Mouse (Mus musculus) naive thymus-derived CD4-positive, alpha-beta T cell, adult 2 months (primary cell): ENCODE data around the gene Lmo7.
A peak's percentile ranks its signal among the peaks of the same experiment; 100 is the strongest.

Source experiments
- DNase-seq: peaks from one replicate; pipeline ENCODE4 v3.0.0-alpha.2; 2011; ENCODE audit warnings: low read depth

Gene Lmo7

GRCm38 (mm10) chr14:101879050-101879694 is 149.4 kb downstream of the Lmo7 start:
- no peak for DNase-seq

- DNase-seq, result peak; percentile 3
Observed at GRCm38 (mm10) chr14:101882966-101883365, 153.2 kb downstream of the Lmo7 start.

- DNase-seq, result no peak
Observed at GRCm38 (mm10) chr14:101883787-101884186, 154.0 kb downstream of the Lmo7 start.

- no peak for DNase-seq
Observed at GRCm38 (mm10) chr14:101886320-101886719, 156.6 kb downstream of the Lmo7 start.

- DNase-seq, result no peak
Observed at GRCm38 (mm10) chr14:101891903-101892448, 162.2 kb downstream of the Lmo7 start.

GRCm38 (mm10) chr14:101892496-101892895 is 162.7 kb downstream of the Lmo7 start:
- no peak for DNase-seq

- no peak for DNase-seq
Observed at GRCm38 (mm10) chr14:101893215-101893614, 163.5 kb downstream of the Lmo7 start.

- DNase-seq, result no peak
Observed at GRCm38 (mm10) chr14:101898250-101898649, 168.5 kb downstream of the Lmo7 start.

- no peak for DNase-seq
Observed at GRCm38 (mm10) chr14:101901496-101901895, 171.7 kb downstream of the Lmo7 start.

GRCm38 (mm10) chr14:101901976-101902375 is 172.2 kb downstream of the Lmo7 start:
- no peak for DNase-seq

- no peak for DNase-seq
Observed at GRCm38 (mm10) chr14:101903722-101904121, 174.0 kb downstream of the Lmo7 start.

GRCm38 (mm10) chr14:101911983-101912382 is 182.2 kb downstream of the Lmo7 start:
- DNase-seq, result no peak

- DNase-seq, result no peak
Observed at GRCm38 (mm10) chr14:101912392-101912791, 182.6 kb downstream of the Lmo7 start.

- DNase-seq, result no peak
Observed at GRCm38 (mm10) chr14:101914321-101914720, 184.6 kb downstream of the Lmo7 start.

GRCm38 (mm10) chr14:101915867-101916266 is 186.1 kb downstream of the Lmo7 start:
- no peak for DNase-seq

- DNase-seq, result no peak
Observed at GRCm38 (mm10) chr14:101918471-101918870, 188.7 kb downstream of the Lmo7 start.

- DNase-seq, result no peak
Observed at GRCm38 (mm10) chr14:101927646-101928244, 198.0 kb downstream of the Lmo7 start.

- DNase-seq, result no peak
Observed at GRCm38 (mm10) chr14:101930576-101931447, 201.1 kb downstream of the Lmo7 start.

GRCm38 (mm10) chr14:101931448-101931750 is 201.6 kb downstream of the Lmo7 start:
- no peak for DNase-seq

GRCm38 (mm10) chr14:101933551-101933950 is 203.8 kb downstream of the Lmo7 start:
- no peak for DNase-seq

- DNase-seq, result peak; percentile 55
Observed at GRCm38 (mm10) chr14:101942971-101943370, 213.2 kb downstream of the Lmo7 start.

- peak; percentile 2 for DNase-seq
Observed at GRCm38 (mm10) chr14:101946711-101947516, 217.2 kb downstream of the Lmo7 start.
